Comparison of ENCODE assay signal across 11 mouse cellular contexts in genomic region chr9:64564315-64564767, GRCm38 (mm10).
DNase-seq lines count a peak whose midpoint lies in the region; ATAC-seq and TF ChIP-seq lines count a peak whose summit lies in the region.
"Had no signal": no experiment of that assay in that cellular context is flagged by ENCODE, and none has a peak within 500 bp of the region (broad histone marks: within the 10 kb centered on the region; RNA-seq: fewer than 3 reads in every experiment).

No protein-coding gene starts in this region.

- peak; percentile 21; the same call in 1 of the 2 replicates for ATAC-seq in embryonic facial prominence, embryonic 15.5 days (ENCODE audit: insufficient number of reproducible peaks, low FRiP score, low TSS enrichment, low read depth)
- peak; percentile 52 for ATAC-seq in megakaryocyte, adult 5-6 weeks (ENCODE audit: poor library complexity, severe bottlenecking)
- no peak for ATAC-seq in forebrain, embryonic 12.5 days (ENCODE audit: low FRiP score)

- 59% methylated on average over 5 of the region's 5 CpGs for WGBS in embryonic facial prominence, embryonic 15.5 days
- 85% methylated on average over 5 of the region's 5 CpGs for WGBS in forebrain, embryonic 12.5 days

- H3K9me3 ChIP-seq in embryonic facial prominence, embryonic 15.5 days (replicated peaks), result no peaks in the 10 kb centered on the region
- H3K9me3 ChIP-seq in forebrain, embryonic 12.5 days, result no peaks in the 10 kb centered on the region
- H3K9me3 ChIP-seq: neural tube, embryonic 13.5 days had no signal

- no peak overlapping the region for H3K9ac ChIP-seq in embryonic facial prominence, embryonic 15.5 days
- H3K9ac ChIP-seq in forebrain, embryonic 12.5 days, result no peak overlapping the region
- H3K9ac ChIP-seq: neural tube, embryonic 13.5 days had no signal

- DNase-seq in adrenal gland, postnatal 10 days, result peak; percentile 18
- no peak for DNase-seq in adrenal gland, adult 8-10 months
- no peak for DNase-seq in ovary, adult 18-20 months (ENCODE audit: low spot score)
- no peak for DNase-seq in ovary, postnatal 36 days (ENCODE audit: low spot score)
- DNase-seq: B cell, adult 2 months had no signal

- no peaks in the 10 kb centered on the region for H3K27me3 ChIP-seq in C2C12 (ENCODE audit: control insufficient read depth, insufficient read depth, insufficient read length)
- no peaks in the 10 kb centered on the region for H3K27me3 ChIP-seq in embryonic facial prominence, embryonic 15.5 days
- H3K27me3 ChIP-seq in forebrain, embryonic 12.5 days, result 0 out of 2 replicates have a peak, but pooled peaks cover 8% of the 10 kb centered on the region
- H3K27me3 ChIP-seq: neural tube, embryonic 13.5 days had no signal

- H3K4me3 ChIP-seq in C2C12 (ENCODE audit: insufficient read depth, poor library complexity, severe bottlenecking), result no peak overlapping the region
- no peak overlapping the region for H3K4me3 ChIP-seq in embryonic facial prominence, embryonic 15.5 days (replicated peaks)
- H3K4me3 ChIP-seq in forebrain, embryonic 12.5 days (replicated peaks), result no peak overlapping the region
- H3K4me3 ChIP-seq: layer of hippocampus, adult 2 months; neural tube, embryonic 13.5 days had no signal

- TF ChIP-seq CTCF in C2C12 (IDR thresholded peaks at IDR 0.05; ENCODE audit: control insufficient read depth, insufficient read depth, insufficient read length), result no peak

- H3K27ac ChIP-seq in embryonic facial prominence, embryonic 15.5 days (replicated peaks), result no peak overlapping the region
- no peak overlapping the region for H3K27ac ChIP-seq in forebrain, embryonic 12.5 days
- H3K27ac ChIP-seq: layer of hippocampus, adult 2 months; neural tube, embryonic 13.5 days had no signal

- H3K36me3 ChIP-seq in C2C12 (ENCODE audit: control insufficient read depth, insufficient read depth), result no peaks in the 10 kb centered on the region
- no peaks in the 10 kb centered on the region for H3K36me3 ChIP-seq in embryonic facial prominence, embryonic 15.5 days
- no peaks in the 10 kb centered on the region for H3K36me3 ChIP-seq in forebrain, embryonic 12.5 days (replicated peaks)
- H3K36me3 ChIP-seq: neural tube, embryonic 13.5 days had no signal

- H3ac ChIP-seq in C2C12 (ENCODE audit: control insufficient read depth, insufficient read length, low read depth), result no peak overlapping the region

- no peaks in the 10 kb centered on the region for H3K79me3 ChIP-seq in C2C12 (ENCODE audit: low read depth)

- H3K79me2 ChIP-seq in C2C12 (ENCODE audit: control insufficient read depth, insufficient read depth), result no peaks in the 10 kb centered on the region

- 0 out of 2 replicates have a peak, but pooled peaks cover 5% of the 10 kb centered on the region for H3K4me1 ChIP-seq in embryonic facial prominence, embryonic 15.5 days
- peaks cover 16% of the 10 kb centered on the region; the same call in 1 of the 2 replicates for H3K4me1 ChIP-seq in forebrain, embryonic 12.5 days

- no peak overlapping the region for H3K4me2 ChIP-seq in embryonic facial prominence, embryonic 15.5 days (replicated peaks)
- H3K4me2 ChIP-seq in forebrain, embryonic 12.5 days, result no peak overlapping the region
- H3K4me2 ChIP-seq: neural tube, embryonic 13.5 days had no signal

TF ChIP-seq in C2C12, 6 proteins besides CTCF, POLR2A, EP300 and RAD21:
- peak; percentile 87 for TF ChIP-seq MAX (IDR thresholded peaks at IDR 0.05)
- TF ChIP-seq MYOD1 (IDR thresholded peaks at IDR 0.05; ENCODE audit: control insufficient read depth, insufficient read length, low read depth), result peak; percentile 90
- TF ChIP-seq CEBPB (IDR thresholded peaks at IDR 0.05; ENCODE audit: low read depth), result no peak
- TF ChIP-seq USF1 (IDR thresholded peaks at IDR 0.05; ENCODE audit: low read depth), result no peak
- peak; percentile 84 for TF ChIP-seq FOSL1 (IDR thresholded peaks at IDR 0.05; ENCODE audit: insufficient read depth, low read length, poor library complexity, severe bottlenecking)
